Mouse (Mus musculus) skeletal muscle tissue, adult 2 months (tissue): ENCODE results near the gene Unc119b.
A peak's percentile ranks its signal among the peaks of the same experiment; 100 is the strongest.
"Not testable (repeated sequence)": the region's sequence is repeated elsewhere in the genome, so short reads cannot be mapped to it uniquely, and the experiment has no call there.

Source experiments
- DNase-seq: peaks from one replicate; pipeline ENCODE4 v3.0.0-alpha.2; 2012; ENCODE audit warnings: low read depth, low spot score

Unc119b gene

DNA sequence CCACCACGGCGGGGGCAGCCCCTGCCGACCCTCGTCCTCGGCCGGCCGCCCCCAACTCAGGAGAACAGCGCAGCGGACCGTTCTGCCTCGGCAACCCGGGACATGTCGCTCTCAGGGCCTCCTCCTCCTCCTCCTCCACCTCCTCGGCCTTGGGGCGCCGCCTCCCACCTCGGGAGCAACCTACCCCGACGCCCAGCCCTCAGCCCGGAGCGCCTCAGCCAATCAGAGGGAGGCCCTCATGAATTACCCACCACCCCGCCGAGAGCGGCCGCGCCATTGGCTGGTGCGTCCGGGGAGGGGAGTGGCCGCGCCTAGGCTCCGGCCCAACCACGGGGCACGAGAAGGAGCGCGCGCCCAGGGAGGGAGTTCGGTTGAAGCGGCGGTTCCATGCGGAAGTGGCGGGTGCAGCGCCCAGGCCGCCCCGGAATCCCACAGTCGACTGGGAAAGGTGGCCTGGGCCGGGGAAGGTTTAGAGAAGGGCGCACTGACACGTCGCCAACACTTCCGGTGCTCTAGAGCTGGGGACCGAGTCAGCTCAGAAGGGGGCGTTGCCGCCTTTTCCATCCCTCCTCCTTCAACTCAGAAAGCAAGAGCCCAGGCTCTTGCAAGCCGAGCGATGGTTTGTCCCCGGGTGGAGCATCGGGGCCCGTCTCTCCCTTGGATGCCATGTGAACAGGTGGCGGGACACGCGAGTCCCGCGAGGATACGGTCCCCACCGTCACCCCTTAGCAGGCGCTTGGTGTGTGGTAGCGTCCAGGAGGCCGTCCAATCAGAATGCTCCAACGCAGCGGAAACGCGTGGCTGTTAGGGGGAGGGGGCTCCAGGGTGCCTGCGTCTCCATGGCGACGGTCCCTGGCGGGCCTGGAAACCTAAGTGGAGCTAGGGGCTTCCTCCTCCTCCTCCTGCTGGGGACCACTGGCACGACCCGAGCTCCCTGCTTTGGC is 23.5 kb upstream of the Unc119b start, which contains the start of gene Mlec:
Gene Mlec, minus strand, starts transcription at position 140 of the 944 bp plus-strand sequence.
- DNase-seq: peak; percentile 98

GRCm38 (mm10) chr5:115156933-115157589 is 22.3 kb upstream of the Unc119b start:
- DNase-seq: no peak

DNA sequence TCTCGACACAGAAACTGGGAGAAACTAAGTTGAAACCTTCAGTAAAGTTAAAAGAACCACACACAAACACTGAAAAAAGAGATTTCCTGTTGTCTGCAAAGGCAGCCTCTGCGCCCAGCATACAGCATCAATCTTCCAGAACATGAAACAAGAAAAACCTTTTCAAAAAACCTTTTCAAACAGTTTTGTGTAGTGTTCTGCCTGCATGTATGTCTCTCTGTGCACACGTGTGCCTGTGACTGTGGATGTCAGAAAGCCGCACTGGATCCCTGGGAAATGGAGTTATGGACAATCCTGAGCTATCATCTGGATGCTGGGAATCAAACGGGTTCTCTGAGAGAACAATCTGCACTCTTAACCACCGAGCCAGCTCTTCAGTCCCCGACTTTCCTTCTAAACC is 21.6 kb upstream of the Unc119b start:
- no peak for DNase-seq

DNA sequence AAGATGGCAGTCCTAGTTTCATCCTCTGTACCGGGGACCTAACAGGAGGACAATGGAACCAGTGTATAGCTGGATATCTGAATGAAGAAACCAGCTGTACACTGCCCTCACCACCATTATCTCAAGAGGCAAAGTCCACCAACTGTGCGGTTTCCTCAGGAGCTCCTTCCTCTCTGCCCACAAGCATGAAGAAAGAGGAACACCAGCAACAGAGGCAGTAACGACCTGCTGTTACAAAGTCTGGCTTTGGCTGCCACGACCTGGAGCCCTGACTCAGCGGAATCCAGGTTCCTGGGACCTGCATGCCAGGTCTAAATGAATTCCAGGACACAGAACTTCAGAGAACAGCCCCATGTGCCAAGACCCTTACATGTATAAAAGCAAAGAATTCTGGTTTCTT is 21.1 kb upstream of the Unc119b start:
- peak; percentile 35 for DNase-seq

- DNase-seq: peak; percentile 50
Measured at GRCm38 (mm10) chr5:115155156-115155631, 20.4 kb upstream of the Unc119b start.

DNA sequence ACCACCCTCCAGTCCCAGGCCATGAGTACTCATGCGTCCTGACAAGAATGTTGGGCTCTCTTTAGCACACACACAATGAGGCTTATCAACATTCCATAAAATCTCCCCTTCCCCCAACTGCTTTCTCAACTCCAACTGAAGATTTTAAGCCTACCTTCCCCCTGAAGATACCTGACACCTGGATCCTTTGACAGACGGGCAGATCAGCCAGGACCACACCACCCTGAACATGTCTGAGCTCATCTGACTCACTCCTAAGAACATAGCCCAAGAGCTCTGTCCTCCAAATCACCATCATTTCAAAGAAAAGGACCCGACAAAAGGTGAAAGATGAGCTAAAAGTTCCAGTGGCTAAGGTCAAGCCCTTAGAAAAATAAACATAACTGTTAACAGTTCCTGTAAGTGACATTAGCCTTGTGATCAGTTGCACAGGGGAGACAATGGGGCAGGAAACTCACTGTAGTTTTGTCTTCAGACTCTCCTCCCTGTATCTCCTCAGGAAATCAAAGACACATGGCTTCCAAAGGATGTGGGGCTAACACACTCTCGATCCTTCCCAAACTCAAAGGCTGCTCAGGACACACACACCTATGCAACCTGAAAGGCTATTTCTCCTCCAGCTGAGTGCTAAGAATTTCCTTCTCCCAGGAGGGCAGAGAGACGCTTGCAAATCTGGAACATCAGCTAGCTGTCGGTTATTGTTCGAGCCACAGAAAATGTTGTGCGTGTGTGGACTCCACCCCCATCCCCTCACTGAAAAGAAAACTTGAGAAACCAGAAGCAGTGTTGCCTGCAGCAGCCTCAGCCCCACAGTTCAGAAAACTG is 17.6 kb upstream of the Unc119b start:
- no peak for DNase-seq

- no peak for DNase-seq
Measured at GRCm38 (mm10) chr5:115151457-115151856, 16.7 kb upstream of the Unc119b start.

- no peak for DNase-seq
Measured at GRCm38 (mm10) chr5:115150991-115151390, 16.2 kb upstream of the Unc119b start.

GRCm38 (mm10) chr5:115149675-115150459 is 15.1 kb upstream of the Unc119b start:
- no peak for DNase-seq

GRCm38 (mm10) chr5:115148872-115149271 is 14.1 kb upstream of the Unc119b start:
- not testable (repeated sequence) for DNase-seq

GRCm38 (mm10) chr5:115148378-115148777 is 13.6 kb upstream of the Unc119b start:
- DNase-seq: peak; percentile 67

GRCm38 (mm10) chr5:115147388-115147787 is 12.6 kb upstream of the Unc119b start:
- DNase-seq: no peak

- DNase-seq: peak; percentile 64
Measured at GRCm38 (mm10) chr5:115146747-115147130, 12.0 kb upstream of the Unc119b start.

GRCm38 (mm10) chr5:115145976-115146746 is 11.4 kb upstream of the Unc119b start:
- DNase-seq: peak; percentile 81

GRCm38 (mm10) chr5:115145253-115145968 is 10.6 kb upstream of the Unc119b start:
- DNase-seq: peak; percentile 33

DNA sequence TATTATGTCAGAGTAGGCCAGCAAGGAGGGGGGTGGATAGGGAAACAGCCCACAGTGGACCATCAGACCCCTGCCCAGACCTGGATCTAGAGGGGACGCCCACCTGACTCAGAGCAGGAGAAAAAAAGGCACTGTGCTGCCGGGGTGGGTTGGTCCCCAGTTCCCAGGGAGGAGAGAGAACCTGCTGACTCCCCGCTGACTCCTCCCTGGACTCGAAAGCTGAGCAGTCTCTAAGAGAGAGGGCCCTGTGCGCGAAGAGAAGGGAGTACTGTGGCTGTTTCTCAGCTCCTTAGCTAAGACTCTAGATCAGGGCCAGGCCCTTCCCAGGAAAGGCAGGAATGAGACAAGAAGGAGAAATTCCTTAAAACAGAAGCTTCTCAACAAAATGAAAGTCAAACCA is 9.7 kb upstream of the Unc119b start:
- DNase-seq: peak; percentile 47

DNA sequence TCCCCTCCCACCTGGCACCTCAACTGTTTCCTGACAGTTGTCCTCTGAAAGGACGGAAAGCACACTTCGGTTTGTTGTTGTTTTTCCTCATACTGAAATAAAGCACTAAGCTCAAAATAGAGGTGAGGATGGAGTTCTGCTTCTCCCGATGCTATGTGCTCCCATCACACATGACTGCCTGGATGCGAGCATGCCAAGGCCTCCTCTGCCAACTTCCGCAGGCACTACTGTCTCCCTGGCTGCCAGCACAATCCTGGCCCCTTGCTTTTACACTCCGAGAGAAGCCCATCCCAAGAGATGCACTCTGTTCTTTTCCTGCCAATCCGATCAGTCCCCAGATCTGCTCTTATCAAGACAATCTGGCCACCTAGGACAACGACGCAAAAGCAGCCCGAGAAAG is 8.8 kb upstream of the Unc119b start:
- peak; percentile 33 for DNase-seq

- DNase-seq: no peak
Measured at GRCm38 (mm10) chr5:115142166-115142697, 7.5 kb upstream of the Unc119b start.

- no peak for DNase-seq
Measured at GRCm38 (mm10) chr5:115140726-115141125, 6.0 kb upstream of the Unc119b start.
